Mouse (Mus musculus) liver (tissue): ENCODE data around the gene Zfp52.
A peak's percentile ranks its signal among the peaks of the same experiment; 100 is the strongest.

ENCODE experiments used
- DNase-seq: peaks from one replicate; pipeline ENCODE4 v3.0.0-alpha.2; 2020; ENCODE audit warnings: mixed read lengths

Zfp52 gene

DNA sequence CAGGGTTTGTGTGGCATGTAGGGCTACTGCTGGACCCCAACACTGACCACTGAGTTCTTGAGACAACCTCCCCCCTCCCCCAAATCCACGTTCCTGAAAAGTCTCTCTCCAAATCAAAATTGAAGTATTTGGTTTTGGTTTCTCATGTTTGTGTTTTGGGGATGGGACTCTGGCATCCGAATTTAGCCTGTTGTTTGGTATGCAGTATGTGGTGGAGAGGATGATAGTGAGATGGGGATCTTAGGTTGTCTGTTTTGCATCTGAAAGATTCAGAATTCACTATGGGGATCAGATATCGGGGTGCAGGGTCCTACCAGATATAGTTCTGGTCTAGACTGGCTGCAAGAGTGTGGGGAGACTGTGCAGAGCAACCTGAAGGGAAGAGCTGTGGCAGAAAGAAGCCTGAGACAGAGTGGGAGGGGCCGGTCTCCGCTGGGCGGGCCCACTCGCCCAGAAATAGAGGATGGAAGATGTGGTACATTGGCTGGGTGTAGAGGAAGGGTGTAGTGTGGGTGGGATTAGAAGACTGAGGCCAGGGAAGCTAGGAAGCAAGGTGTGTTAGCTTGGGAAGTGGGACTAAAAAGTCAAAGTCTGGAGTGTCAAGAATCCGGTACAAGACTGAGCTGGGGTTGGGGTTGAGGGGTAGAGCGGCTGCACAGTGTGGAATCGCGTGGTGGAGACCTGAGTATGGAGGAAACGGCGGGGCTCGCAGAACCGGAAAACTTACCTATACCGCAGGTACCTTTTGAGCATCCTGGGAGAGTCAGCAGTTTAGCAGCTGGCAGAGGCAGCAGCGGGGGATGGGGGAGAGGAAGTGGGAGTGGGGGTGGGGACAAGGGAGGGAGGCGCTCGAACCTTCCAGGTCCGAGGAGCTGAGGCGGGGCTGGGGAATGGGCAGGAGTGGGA, at the start of gene Zfp52:
Gene Zfp52 (plus strand): TSS at position 444 of the 906 bp plus-strand sequence.
- DNase-seq: peak; percentile 65

DNA sequence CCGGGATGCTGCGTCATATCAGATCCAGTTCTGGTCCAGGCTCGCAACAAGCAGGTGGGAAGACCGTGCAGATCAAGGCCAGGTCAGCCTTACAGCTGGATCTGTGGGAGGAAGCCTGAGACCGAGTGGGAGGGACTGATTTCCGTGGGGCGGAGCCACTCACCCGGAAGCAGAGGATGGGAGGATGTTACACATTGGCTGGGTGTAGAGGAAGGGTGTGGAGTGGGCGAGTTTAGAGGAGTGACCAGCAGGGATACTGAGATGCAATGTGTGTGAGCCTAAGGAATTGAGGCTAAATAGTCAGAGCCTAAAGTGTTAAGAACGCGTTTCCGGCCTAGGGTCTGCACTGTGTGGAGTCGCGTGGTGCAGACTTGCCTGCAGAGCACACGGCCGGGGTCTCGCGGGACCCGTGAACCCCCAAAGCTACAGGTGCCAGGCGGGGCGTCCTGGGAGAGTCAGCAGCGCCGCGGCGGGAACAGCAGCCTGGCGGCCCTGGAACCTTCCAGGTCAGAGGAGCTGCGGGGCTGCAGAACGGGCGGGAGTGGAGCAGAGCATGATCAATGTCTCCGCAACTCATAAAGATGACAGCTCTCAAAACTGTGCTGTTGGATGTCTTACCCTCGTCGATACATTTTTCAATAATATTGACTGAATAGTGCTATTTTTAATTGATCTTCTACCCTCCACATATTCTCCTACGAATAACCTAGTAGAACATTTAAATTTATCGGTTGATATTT, 46.4 kb upstream of the Zfp52 start, which contains the start of gene Zfp53:
Gene Zfp53 (plus strand): TSS at position 239 of the 740 bp plus-strand sequence.
- peak; percentile 87 for DNase-seq

DNA sequence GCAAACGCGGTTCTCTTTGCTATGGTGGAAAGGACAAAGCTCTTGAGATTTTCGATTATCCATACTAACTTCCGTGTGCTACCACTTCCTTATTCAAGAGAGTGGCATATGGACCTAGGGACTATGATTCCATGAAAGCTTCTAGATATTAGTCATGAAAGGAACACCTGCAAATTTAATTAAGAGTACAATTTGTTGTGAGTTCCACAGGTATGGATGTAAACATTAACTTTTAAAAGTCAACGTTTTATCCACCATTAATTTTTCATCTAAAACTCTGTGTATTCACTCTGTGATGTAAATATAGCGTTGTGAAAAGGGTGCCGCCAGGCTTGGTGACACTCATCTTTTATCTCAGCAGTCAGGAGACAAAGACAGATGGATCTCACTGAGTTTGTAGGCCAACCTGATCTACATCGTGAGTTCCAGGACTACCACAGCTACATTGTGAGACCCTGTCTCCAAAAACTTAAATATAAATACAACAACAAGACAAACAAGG, 45.8 kb upstream of the Zfp52 start:
- no peak for DNase-seq

DNA sequence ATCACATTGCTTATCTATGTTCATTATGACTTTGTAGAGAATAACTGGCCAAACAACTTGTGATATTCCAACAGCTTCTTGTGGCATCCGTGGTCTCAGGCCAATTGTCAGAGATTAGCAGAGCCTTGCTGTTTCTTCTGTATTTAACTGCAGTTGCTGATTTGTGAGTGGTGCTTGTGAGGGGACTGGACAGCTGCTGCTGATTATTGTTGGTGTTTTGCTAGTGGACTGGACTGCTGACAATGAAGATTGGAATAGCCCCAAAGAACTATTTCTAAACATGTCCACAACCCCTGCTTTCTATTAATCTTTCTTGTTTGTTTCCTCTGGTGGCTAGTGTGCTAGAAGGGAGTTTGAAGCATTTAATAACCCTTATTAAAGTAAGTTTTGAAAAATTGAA, 34.0 kb upstream of the Zfp52 start:
- DNase-seq: no peak

DNA sequence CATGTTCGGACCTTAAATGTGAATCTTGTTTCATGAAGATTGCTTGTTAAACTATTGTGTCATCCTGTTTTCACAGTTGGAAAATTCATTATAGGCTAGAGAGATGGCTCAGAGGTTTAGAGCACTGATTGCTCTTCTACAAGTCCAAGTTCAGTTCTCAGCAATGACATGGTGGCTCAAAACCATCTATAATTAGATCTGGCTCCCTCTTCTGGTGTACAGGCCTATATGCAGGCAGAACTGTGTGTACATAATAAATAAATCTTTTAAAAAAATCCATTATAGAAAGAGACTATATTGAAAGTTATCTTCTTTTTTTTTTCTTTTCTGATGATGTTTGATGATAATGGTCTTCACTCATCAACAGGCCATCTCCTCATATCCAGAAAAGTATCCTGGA, 30.8 kb upstream of the Zfp52 start:
- DNase-seq: no peak

DNA sequence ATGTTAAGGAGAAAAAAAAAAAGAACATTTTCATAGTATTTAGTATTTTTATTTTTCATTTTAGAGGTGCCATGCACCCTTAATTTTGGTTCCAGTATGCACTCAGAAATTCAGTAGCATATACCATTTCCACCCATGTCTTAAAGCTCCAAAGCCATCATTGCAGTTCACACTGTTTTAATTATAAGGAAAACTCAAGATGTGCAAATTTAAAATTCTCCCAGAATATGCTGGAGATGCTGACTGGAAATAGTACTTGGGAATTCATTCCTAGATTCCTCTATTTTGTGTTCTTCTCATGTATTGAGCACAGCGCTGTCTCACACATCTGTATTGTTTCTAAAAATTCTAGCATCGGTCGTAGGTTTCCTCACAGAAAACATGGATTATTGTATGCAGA, 29.1 kb upstream of the Zfp52 start:
- no peak for DNase-seq

DNA sequence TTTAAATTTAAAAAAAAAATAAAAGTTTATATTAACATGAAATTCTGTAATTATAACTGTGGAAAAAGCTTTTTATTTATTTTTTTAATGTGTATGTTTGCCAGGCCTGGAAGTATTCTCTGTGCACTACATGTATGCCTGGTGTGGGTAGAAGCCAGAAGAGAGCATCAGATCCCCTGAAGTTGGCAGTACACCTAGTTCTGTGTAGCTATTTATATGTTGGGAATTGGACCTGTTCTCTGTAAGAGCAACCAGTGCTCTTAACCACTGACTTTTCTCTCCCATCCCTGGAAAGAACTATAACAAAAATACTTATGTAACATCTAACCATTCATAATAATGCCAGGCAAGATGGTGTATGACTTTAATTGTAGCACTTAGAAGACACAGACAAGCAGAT, 25.6 kb upstream of the Zfp52 start:
- DNase-seq: no peak

DNA sequence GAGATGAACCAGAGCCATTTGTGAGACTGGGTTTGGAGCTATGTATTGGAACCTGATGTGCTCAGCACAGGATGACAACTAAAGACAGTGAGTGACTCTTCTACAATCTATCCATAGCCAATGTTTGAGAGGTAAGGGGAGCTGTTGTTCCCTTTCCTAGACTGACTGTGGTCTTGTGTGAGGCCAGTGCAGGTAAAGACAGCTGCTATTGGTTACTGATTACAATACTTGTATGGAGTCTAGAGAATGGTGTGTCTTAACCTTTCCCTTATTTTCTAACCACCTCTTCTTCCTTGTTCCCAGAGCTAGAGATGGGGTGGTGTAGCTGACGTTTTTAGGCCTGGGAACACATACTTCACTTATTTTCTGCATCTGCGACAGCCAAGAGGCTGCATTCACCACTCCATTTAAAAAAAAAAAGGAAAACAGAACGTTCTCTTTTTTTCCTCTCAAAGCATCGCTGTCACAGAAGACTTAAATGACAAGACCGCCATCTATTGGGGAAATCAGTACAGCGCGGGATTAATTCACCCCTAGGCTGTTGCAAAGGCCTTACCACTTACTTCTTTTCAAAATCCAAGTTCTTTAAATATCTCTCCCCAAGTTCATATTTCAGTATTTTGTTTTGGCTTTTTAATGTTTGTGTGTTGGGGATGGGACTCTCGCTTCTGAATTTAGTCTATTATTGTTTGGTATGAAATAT, 19.8 kb upstream of the Zfp52 start:
- peak; percentile 64 for DNase-seq

DNA sequence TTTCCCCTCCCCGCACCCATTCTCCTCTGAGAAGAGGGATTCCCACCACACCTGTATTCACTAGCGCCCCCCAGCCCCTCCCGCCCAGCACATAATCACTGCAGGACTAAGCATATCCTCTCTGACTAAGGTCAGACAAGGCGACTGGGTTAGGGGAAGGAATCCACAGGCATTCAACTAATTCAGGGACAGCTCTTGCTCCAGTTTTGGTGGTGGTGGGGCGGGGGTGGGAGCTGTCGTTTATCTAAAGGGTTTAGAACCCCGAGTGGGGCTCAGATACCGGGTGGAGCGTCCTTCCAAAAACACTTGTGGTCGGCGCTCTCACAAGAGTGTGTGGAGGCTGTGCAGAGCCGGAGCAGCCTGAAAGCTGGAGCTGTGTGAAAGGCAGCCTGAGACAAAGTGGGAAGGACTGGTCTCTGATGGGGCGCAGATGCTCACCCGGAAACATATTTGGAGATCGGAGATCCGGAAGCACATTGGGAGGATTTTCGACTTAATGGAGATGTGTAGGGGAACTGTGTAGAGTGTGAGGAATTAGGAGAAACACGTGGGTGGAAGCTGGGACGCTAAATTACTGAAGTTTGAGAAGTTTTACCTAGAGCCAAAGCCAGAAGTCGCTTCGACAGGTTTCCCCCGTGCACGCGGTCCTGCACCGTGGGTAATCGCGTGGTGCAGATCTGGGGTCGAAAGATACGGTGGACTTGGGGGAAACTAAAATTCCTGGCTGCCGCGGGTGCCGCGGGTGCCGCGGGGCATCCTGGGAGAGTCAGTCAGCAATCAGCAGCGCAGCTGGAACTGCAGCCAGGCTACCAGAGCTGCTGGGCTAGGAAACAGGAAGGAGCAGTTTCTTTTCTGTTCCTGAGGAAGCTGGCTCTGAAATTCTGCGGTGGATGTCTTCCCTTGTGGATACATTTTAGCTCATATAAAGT, 18.9 kb upstream of the Zfp52 start:
- DNase-seq: peak; percentile 83

DNA sequence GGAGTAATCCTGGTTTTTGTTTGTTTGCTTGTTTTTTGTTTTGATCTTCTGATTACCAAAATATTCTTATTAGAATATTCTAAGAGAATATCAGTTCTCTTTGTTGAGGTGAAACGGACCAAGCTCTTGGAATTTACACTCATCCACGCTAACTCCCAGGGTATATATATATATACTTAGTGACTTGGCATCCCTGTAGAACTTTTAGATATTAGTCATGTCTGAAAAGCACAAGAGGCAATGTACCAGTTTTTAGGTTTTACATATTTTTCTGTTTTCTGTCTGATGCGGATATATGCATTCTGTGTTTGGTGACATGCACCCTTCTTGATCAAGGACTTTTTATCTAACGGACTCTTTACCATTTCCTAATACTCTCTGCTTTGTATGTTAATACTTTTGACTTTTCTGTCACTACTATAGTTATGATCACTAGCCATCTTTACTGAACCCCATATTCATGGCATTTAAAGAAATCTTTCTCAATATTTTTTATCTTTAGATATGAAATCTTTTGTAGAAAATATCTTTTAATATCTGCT, 18.1 kb upstream of the Zfp52 start:
- DNase-seq: no peak

DNA sequence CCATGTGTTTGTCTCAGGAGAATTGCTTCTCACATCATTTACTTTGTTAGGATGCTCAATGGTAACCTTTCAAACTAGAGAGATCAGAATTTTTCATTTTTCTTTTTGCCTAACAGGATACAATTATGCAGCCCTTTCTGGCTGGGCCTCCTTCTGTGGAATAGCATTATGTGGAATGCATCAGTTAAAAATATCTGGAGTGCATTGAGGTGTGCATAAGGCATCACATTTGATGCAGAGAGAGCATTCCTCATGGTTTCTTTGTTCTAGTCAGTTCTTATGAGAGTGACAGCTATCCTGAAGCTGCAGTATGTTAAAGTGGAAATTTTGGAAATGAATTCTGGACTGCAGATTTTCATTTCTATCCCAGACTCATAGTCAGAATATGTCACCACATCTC, 9.1 kb upstream of the Zfp52 start:
- DNase-seq: no peak

DNA sequence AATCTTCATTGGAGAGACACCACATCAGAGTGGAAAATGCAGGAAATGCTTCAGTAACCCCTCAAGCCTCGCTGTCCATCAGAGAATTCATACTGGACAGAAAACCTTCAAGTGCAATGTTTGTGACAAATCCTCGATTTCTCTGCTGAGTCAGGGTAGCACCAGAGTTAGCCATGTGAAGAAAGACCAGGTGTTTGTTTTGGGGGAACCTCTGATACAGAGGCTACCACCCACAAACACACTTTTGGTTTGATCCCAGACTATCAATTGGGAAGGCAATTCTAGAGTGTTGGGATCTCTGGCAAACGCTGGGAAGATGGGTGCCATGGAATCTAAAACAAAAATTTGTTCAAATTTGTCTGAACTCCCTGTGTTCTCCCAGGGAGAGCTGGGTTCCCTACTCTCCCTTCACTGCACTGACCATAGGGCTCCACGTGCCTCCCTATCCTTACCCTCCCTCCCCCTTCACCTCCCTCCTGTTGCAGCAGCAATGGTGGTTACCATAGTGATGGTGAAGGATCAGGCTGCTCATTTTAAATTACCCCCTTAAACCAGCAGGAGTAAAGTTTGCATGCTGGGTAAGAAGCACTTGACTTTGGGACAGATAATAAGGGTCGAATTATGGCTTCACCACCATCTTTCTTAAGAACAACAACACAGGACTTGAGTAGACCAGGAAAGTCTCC, 4.6 kb upstream of the Zfp52 start:
- DNase-seq: no peak

DNA sequence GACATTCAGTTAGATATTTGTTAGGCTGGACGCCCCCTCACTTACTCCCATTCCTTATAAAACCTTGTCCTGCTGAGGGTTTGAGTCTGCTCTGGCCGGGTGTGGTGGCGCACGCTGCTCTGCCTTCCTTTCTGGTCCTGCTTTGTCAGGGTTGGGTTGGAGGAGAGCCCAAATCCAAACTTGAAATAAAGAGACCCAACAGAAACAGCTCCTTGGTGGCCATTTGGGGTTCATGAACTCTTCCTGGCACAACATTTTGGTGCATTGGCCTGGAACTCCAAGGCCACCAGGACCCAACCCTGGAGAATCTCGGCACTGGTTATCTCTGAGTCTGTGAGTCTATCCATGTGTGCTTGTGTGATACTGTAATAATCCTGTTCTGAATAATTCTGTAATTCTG, 3.7 kb upstream of the Zfp52 start:
- DNase-seq: no peak

DNA sequence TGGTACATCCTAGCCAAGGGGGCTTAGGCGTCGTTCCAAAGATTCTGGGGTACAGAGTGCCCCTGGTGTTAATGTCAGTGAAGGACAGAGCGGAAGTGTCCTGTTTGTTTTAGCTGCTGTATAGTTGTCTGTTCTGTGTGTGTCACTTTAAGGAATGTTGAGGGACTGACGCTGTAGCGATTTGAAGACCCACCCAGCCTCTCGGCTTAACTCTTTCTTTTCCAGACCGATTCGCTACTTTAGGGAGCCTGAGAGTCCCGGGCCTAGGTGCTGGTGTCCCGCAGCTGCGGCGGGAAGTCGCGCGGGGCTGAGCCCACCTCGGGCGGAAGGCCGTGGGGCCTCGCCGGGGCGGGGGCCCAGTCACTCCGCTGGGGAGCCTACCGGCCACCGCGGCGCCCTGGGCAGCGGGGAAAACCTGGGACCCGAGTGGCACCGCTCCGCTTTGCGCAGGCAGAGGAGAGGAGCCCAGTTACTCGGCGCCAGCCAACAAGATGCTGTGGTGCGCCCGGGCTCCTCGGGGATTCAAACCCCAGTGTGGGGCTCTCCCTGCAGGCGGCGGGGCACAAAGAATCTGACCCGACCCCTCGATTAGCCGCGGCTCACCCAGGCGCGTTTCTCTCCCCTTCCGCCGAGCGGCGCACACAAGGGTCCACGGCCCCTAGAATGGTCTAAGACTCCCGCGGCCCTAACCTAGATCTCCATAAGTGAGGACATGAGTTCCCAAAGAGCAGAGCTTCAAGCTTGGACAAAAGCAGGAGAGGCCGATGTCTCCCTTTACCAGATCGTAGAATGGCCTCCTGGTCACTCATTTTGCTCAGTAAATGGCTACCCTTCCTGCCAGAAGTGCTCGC, 3.0 kb upstream of the Zfp52 start:
- peak; percentile 54 for DNase-seq

DNA sequence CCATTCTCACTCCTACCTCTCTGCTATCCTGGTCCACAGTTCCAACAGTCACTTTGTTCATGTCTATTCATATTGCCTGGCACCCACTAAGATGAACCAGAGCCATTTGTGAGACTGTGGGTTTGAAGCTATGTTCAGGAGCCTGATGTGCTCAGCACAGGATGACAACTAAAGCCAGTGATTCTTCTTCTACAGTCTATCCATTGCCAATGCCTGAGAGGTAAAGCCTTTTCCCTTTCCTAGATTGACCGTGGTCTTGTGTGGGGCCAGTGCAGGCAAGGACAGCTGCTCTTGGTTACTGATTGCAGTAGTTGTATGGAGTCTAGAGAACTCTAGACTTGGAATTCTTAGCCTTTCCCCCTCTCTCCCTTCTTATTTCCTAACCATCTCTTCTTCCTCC, 1.4 kb upstream of the Zfp52 start:
- no peak for DNase-seq

DNA sequence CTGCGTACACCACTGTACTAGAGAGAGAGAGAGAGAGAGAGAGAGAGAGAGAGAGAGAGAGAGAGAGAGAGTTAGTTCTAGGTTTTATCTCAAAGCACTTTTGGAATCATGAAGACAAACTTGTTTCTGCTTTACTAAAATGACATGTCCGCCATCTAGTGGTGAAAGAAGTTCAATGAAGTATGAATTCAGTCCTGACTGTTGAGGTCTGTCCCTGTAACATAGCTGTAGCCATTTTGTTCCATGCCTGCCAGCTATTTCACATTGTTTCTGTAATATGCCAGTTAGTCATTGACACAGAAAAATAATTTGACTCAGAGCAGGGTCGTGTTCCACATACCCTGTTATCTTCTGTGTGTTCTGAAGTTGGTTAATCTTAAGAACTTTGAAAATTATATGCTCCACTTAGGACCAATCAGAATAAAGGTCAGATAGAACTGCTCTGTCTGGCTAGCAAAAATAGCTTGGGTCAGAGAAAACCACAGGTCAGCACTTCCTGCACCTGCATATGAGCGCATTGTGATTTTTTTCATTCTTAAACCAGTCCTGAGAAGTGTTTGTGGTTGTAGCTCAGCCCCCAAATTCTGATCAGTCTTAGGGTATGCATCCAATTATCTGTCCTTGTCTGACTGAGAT, 761 bp upstream of the Zfp52 start:
- DNase-seq: no peak

DNA sequence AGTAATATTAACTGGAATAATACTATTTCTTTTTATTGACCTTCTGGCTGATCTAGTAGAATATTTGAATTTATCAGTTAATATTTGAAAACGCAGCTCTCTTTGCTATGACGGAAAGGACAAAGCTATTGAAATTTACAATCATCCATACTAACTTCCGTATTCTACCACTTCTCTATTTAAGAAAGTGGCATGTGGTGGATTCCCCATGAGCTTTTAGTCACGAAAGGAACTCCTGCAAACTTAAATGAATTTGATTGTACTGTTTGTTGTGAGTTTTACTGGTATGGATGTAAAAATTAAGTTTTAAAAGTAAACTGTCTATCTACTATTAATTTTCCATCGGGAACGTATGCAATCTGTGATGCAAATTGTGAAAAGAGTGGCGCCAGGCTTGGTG, 757 bp downstream of the Zfp52 start:
- no peak for DNase-seq

DNA sequence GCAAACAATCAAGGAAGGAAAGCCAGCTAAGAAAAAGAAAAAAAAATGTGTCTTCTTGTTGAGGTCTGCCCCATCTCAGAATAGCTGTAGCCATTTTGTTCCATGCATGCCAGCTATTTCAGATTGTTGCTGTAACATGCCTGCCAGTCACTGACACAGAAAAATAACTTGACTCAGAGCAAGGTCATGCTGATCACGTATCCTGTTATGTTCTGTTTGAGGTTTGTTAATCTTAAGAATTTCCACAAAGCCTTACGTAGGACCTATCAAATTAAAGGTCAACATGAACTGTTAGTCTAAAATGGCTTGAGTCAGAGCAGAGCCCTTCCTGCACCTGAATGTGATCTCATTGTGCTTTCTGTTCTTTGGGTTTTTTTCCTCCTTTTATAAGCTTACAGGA, 1.3 kb downstream of the Zfp52 start:
- no peak for DNase-seq

DNA sequence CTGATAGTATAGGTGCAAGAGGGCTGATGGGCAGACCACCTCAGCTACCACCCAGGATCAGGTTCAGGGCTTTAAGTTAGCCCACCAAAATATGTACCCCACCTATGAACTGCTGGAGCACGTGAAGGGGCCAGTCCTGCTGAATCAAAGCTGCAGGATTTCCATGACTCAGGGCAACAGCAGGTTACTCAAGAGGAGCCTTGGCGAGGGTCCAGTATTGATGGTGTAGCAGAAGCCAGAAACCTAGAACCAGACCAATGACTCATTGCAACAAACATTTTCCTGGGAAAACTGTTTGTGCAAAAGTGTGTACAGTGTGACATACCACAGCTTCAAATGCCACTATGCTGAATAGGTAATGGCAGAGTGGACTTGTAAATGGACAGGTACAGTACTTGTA, 22.5 kb downstream of the Zfp52 start:
- no peak for DNase-seq

DNA sequence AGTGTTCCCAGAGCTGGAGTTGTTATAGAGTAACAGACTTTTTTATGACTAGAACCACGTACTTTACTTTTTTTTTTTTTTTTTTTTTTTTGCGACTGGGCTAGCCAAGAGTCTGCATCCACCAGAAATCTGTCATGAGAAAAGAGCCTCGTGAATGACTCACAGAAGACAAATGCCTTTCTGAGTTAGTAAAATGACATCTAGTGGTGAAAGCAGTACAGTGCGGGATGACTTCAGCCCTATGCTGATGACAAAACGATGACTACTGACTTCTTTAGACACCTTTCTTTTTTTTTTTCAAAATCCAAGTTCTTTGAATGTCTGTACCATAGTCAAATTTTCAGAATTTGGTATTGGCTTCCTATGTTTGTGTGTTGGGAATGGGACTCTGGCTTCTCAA, 30.9 kb downstream of the Zfp52 start:
- DNase-seq: peak; percentile 29
